Mouse (Mus musculus) mature B cell (primary cell): Measurements from ENCODE around the gene Itga5.

ENCODE experiments used
- in situ Hi-C: fragments of 300-500 bp; cut with MboI; formaldehyde crosslinking; loops from 2 replicates; pipeline ENCODE4 v1.14.3; 2019

Itga5 gene

DNA sequence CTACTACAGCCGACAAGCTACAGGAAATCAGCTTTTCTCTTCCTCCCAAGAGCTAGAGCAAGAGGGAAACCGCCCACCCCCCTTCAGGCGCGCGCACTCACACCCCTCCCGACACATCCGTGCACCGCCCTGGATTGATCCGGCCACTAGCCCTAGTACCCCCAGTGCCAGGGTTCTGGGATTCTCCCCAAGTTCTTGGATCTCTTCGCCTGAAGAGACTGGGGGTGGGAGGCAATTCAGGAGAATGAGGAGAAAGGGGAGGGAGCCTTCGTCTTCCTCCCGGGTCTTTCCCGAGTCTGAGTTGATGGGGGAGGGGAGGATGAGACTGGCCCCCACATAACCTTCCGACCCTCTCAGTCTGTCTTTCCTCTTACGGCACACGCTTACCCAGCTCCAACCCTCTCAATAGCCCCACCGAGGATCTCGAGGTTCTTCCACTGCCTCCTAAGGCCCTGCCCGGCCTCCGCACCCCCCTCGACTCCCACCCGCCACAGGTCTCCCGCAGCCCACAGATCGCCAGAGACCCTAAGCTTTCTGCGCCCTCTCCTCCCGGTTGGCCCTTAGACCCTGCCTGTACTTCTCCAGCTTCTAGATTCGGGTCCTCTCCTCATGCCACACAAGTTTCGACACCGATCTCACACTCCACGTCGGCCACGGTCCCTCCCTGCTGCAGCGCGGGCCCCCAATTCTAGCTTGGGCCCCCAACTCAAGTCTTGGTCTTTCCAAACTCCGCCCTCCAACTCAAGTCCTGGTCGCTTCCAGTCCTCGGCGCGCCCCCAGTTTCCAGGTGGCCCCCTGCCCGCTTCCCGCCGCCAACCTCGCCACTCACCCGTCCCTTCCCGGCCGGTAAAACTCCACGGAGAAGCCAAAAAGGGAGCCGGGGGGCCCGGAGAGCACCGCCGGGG is 840 bp downstream of the Itga5 start:
- in situ Hi-C loops, result no loop called here

DNA sequence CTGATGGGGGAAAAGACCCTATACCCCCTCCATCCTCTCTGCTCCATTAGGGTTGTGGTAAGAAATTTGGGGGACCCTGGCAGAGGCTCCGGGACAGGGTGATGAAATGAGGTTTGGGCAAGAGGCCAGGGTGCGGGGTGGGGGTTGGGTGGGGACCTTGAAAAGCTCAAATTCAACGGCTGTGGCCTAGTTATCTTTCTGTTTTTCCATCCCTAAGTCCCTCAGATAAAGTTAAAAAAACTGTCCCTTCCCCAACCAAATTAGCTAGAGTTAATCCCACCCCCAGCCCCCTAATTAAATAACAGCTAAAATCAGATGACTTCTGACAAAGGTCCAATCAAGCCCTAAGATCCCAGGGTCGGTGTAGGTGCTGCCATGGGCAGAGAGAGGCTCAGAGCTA is 1.8 kb downstream of the Itga5 start:
- in situ Hi-C loops, result no loop called here

DNA sequence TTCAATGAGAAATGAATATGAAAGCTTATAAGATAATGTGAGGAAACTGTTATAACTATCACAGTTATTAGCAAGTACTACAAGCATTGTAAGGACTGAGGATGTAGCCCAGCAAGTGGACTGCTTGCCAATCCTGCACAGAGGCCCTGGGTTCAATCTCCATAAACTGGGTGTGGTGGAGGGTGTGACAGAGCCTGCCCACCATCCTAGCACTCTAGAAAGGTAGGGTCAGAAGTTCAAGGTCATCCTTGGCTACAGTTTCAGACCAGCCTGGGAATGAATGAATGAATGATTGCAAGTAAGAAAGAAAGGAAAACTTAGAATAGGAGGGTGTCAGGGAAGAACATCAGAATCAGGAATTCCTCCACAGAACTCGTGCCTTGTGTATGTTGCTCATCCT is 2.8 kb downstream of the Itga5 start:
- in situ Hi-C loops, result no loop called here

GRCm38 (mm10) chr15:103362950-103363349 is 3.6 kb downstream of the Itga5 start:
- in situ Hi-C loops, result no loop called here

GRCm38 (mm10) chr15:103362333-103362732 is 4.2 kb downstream of the Itga5 start:
- in situ Hi-C loops, result no loop called here

- in situ Hi-C loops, result no loop called here
Observed at GRCm38 (mm10) chr15:103361269-103361668, 5.3 kb downstream of the Itga5 start.

DNA sequence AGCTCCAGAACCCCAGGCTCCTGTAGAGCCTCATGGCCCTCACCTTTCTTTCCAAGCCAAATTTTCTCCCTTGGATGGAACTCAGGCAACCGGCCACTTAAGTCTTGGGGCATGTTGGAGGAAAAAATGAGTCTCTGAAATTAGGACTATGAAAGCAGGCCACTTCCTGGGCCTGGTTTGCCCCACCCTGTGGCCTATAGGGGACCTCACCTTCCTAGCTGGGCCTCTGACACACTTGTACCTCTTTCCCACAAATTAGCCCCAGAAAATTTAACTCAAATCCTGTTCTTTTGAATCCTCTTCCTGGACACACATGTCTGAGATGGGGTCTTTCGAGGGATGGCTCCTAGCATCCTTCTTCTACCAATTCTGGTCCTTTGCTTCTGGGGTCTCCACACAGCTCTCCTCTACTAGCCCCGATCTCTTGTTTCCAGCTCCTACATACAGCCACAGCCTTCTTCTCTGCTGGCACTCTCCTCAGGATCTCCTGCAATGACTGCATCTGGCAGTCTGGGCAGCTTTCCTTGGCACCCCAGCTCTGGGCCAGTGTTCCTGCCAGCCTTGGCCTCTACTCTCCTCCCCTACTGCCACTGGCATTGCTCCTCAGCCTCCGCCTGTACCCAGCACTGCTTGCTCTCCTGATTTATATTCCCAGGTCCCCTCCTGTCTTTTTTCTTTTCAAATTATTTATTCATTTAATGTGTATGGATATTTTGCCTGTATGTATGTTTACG is 6.5 kb downstream of the Itga5 start:
- in situ Hi-C loops, result no loop called here

DNA sequence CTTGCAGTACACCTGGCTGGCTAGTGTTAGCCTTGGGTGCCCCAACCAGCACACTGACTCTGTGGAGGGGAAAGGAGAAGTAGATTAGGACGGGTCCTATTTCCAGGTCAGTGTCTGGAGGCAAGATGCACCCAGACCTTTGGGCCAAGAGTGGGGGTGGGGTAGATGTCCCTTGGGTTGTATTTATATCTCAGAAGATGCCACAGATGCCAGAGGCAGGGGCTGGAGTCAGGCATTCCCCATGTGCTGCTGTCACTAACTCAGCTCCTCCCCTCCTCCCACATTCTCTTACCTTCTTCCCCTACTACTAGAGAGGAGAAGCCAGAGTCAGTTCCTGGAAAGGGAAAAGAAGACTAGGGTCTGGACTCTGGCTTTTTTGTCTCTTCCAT is 7.4 kb downstream of the Itga5 start:
- in situ Hi-C loops, result no loop called here

DNA sequence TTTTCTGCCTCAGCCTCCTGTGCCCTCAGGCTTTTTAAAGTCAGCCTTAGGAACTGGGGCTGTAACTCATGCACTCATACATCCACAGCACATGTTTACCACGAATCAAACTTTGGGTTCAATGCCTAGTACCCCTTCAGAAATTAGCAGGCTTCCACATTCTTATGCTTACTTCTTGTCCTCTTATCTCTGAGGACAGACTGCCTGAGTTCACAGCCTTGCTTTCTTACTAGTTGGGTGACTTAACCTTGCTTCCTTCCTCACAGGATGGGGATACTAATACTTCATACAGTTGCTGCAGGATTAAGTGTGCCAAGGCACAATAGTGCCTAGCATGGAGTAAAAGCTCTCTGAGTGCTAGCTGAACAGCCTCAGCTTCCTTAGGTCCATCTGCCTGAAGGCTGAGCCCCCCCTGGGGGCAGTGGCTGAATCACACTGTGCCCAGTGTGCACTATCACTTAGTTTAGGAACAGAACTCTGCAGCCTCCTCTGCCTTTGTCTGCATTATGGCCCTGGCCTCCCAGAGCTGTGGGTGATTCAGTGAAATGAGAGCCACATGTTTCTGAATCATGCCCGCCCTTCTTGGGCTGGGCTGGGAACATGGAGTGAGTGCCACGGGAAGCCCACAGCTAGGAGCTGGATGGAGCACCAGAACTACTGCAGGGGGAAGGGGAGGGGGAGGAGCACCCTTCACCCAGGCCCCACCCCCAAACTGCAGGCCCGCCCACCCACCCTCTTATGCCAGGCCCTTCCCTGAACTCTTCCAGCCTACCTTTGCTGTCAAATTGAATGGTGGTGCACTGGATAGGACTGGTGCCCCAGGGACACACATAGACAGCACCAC is 8.1 kb downstream of the Itga5 start:
- in situ Hi-C loops, result no loop called here

GRCm38 (mm10) chr15:103357817-103358216 is 8.7 kb downstream of the Itga5 start:
- in situ Hi-C loops, result no loop called here

DNA sequence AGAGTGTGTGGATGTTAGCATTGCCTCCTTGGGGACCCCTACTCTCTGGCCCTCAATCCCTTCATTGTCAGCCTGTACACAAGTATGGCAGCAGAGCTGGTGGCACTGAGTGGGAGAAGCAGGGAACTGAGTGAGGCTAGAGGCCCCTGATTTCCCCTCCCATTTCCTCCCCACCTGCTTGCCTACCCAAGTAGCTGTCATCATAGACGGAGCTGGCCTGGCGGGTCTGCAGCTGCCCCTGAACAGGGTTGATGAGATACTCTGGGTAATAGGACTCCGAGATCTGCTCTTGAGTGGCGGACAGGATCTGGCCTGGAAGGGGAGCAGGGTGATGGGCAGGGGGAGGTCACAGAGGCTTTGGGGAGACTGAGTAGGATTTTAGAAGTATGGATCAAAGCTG is 10.4 kb downstream of the Itga5 start:
- in situ Hi-C loops, result no loop called here

DNA sequence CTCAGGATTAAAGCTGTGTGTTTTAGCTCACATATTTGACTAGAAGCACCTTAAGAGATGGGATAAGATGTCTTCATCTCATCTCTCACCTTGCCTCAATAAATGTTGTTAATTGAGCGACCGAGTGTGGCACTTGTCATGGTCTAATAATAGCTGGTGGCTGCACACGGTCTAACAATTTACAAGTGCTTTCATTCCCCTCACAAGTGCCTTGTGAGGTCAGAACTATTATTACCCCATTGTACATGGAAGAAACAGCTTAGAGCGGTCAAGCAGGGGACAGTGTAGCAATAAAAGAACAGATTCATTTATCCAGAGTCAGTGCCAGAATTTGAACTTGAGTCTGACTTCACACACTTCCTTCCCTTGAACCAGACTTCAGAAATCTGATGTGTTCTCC is 11.1 kb downstream of the Itga5 start:
- in situ Hi-C loops, result no loop called here

DNA sequence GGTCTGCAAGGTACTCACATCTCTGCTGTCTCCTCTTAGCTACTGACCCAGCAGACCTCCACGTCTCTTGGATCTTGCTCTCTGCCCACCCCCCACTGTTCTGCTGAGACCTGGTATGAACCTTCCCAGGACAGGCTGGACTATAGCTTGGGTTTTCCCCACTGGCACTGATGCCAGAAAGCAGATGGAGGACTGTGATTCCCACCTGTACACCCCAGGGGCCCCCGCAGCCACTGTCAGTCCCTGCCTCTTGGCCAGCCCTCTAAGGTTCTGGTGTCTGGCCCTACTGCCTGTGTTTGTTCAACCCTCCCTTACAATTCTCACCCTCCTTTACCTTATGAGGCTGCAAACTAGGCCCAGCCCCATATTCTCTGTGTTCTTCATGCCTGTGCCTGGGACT is 11.9 kb downstream of the Itga5 start:
- in situ Hi-C loops, result no loop called here

DNA sequence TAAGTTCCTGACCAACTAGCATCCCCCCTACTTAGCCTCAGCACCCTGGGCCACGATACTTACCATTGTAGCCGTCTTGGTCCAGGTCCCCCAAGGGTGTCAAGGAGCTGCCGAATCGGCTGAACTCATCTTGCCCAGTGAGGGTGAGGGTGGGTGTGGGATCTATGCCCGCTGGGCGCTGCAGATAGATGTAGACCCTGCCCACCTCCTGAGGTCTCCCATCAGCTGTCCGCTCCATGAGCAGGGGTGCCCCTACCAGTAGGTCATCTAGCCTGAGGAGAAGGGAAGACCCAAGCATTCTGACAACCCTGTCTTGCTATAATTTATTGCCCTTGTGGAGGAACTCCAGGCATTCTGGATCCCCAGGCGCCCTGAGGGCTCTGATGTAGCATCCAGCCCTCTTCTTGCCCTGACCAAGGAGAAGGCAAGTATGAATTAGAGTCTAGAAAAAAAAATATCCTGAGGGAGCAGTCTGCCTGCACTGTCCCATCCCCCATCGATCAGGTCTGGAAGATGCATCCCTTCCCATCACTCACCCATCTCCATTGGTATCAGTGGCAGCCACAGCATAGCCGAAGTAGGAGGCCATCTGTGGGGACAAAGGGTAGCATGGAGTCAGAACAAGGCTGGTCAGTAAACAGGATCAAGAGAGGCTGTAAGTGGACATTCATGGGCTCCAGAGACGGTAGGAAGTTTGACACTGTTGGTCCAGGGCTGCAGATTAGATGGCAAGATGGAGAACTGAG is 12.9 kb downstream of the Itga5 start:
- in situ Hi-C loops, result no loop called here

- in situ Hi-C loops, result no loop called here
Observed at GRCm38 (mm10) chr15:103352856-103353255, 13.7 kb downstream of the Itga5 start.

DNA sequence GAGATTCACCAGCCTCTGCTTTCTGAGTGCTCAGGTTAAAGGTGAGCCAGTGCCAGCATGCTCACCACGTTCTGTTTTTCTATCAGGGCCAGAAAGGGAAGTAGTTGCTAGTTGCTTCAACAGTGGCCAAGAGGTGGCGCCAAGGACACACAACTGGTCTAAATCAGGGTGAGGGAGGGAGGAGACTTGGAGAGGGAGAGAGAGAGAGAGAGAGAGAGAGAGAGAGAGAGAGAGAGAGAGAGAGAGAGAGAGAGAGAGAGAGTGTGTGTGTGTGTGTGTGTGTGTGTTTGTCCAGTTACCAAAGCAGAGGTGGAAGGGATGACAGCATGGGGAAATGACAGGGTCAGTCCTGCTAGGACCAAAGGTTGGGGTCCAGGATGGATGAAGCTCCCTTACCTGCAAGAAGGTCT is 19.3 kb downstream of the Itga5 start:
- in situ Hi-C loops, result no loop called here

- in situ Hi-C loops, result no loop called here
Observed at GRCm38 (mm10) chr15:103345789-103346188, 20.8 kb downstream of the Itga5 start.

DNA sequence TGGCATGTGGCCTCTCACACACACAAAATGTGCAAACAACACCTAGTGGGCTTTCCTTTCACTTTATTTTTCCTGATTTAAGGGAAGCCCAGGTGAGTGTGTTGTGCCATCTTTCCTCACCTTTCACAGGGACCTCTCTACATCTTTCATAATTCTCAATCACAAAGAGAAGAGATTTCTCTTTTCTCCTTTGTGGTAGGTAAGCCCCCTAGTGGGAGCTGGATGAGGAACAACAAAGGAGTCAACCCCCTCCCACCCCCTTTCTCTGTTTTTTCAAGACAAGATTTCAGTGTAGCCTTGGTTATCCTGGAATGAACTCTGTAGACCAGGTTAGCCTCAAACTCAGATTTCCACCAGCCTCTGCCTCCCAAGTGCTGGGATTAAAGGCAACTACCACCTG is 23.0 kb downstream of the Itga5 start:
- in situ Hi-C loops, result no loop called here

DNA sequence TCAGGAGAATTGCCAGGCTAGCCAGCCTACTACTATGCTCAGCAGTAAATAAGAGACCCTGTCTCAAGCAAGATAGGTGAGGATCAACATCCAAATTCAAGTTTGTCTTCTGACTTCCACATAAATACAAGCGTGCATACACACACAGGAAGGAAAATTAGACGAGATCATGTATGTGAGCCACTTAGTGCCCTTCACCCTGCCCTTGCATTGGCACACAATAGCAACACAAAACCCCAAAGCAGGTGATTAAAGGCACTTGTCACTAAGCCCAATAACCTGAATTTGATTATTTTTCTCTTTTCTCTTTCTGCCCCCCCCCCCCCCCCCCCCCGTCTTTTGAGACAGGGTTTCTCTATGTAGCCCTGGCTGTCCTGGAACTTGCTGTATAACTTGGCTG is 23.6 kb downstream of the Itga5 start:
- in situ Hi-C loops, result no loop called here

DNA sequence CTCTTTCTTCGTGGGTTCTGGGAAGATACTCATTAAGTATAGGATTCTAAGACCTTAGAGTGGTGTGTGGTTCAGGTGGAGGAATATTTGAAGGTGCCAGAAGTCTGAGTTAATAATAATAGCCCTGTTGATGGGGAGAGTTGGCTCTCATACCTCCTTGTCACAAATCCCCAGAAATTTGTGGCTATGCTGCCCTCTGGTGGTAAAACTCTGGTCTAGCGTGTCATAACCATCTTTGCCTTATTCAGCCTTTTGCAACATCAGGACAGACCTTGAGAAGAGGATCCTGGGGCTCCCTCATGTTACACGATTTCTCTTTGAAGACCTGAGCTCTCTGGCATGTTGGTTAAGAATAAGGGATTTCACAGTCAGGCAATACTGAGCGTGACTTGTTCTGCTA is 24.1 kb downstream of the Itga5 start:
- in situ Hi-C loops, result no loop called here

DNA sequence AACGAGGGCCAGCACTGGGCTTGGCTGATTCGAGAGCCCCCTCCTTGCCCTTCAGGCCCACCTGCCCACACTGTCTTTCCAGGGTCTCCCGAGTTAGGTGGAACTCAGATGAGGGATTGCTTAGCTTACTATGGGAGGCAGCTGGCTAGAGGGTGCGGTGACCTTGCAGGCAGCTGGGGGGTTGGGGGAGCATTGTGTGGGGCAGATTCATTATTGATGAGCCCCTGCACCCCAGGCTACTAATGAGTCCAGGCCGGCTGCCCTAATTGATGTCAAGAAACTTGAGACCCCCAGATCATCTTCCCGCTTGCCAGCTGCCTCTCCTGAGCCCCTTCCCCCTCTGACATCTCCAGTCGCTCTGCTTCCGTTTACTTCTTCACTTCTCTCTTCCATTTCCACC is 25.0 kb downstream of the Itga5 start:
- in situ Hi-C loops, result no loop called here

DNA sequence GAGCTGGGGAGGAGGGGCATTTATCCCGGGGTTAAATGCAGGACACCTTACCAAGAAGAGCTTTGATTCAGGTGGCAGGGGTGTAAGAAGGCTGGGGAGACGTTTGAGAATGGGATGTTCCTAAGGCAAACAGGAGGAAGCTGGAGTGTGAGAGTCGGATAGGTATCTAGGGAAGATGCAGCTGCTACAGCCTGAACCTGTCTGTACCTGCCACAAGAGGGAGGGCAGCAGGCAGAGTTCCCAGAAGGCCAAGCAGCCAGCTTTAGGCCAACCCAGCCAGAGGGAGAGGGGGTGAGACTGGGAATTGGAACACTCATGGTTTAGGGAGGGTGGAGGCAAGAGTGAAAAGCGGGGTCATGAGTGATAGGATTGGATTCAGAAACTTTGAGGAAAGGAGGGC is 25.8 kb downstream of the Itga5 start:
- in situ Hi-C loops, result no loop called here
